Mouse (Mus musculus) brain, embryonic 14.5 days (tissue): ENCODE data around the gene Hoxc8. TPM values are rescaled to one million over a fixed set of nuclear protein-coding genes. Genes with fewer than 3 reads are reported as not detected.

Experiments used
- DNase-seq: peaks from one replicate; pipeline ENCODE4 v3.0.0-alpha.2; 2011; ENCODE audit warnings: low read depth
- CTCF ChIP-seq: fragments of 200-500 bp; IDR thresholded peaks from 2 replicates; pipeline ENCODE4 v1.5.1; 2012; ENCODE audit warnings: inconsistent platforms, mild to moderate bottlenecking, moderate library complexity, borderline replicate concordance; ENCODE audit not compliant: insufficient read depth, insufficient read length; ENCODE audit errors: extremely low read depth
- POLR2A ChIP-seq: fragments of 200-500 bp; IDR thresholded peaks from 2 replicates; pipeline ENCODE4 v1.6.1; 2012; ENCODE audit warnings: mild to moderate bottlenecking, inconsistent platforms, borderline replicate concordance; ENCODE audit not compliant: poor library complexity, insufficient read depth, insufficient read length, severe bottlenecking; ENCODE audit errors: extremely low read depth
- polyA plus RNA-seq: library from polyadenylated mRNA; depleted of rRNA; stranded (reverse); fragments of >200 nt; gene quantifications from 2 replicates; pipeline ENCODE4 v1.2.3, GENCODE M21; 2012

Gene Hoxc8
- polyA plus RNA-seq, 1 experiment, result not detected

- TF ChIP-seq POLR2A, result no peak
- TF ChIP-seq CTCF, result no peak
- DNase-seq, result no peak
Measured at GRCm38 (mm10) chr15:102977423-102977974, 12.9 kb upstream of the Hoxc8 start.

- TF ChIP-seq CTCF (no peak), POLR2A (no peak)
Measured at GRCm38 (mm10) chr15:102978615-102979515, 11.5 kb upstream of the Hoxc8 start.

GRCm38 (mm10) chr15:102979936-102980335 is 10.5 kb upstream of the Hoxc8 start:
- TF ChIP-seq CTCF, result no peak
- TF ChIP-seq POLR2A, result no peak
- DNase-seq, result no peak

More at GRCm38 (mm10) chr15:102978615-102979515, 11.5 kb upstream of the Hoxc8 start:
- DNase-seq, result no peak

GRCm38 (mm10) chr15:102980352-102980751 is 10.1 kb upstream of the Hoxc8 start:
- TF ChIP-seq CTCF, result no peak
- TF ChIP-seq POLR2A, result no peak
- no peak for DNase-seq

GRCm38 (mm10) chr15:102980912-102981311 is 9.5 kb upstream of the Hoxc8 start:
- no peak for TF ChIP-seq POLR2A
- TF ChIP-seq CTCF, result no peak

GRCm38 (mm10) chr15:102981379-102982288 is 8.8 kb upstream of the Hoxc8 start:
- no peak for DNase-seq
- no peak for TF ChIP-seq POLR2A
- no peak for TF ChIP-seq CTCF

More at GRCm38 (mm10) chr15:102980912-102981311, 9.5 kb upstream of the Hoxc8 start:
- no peak for DNase-seq

- TF ChIP-seq POLR2A (no peak), CTCF (no peak)
- no peak for DNase-seq
Measured at GRCm38 (mm10) chr15:102983716-102984115, 6.7 kb upstream of the Hoxc8 start.

- TF ChIP-seq CTCF (no peak), POLR2A (no peak)
- DNase-seq, result no peak
Measured at GRCm38 (mm10) chr15:102984521-102984920, 5.9 kb upstream of the Hoxc8 start.

- DNase-seq, result no peak
- no peak for TF ChIP-seq CTCF
- TF ChIP-seq POLR2A, result no peak
Measured at GRCm38 (mm10) chr15:102984925-102985324, 5.5 kb upstream of the Hoxc8 start.

GRCm38 (mm10) chr15:102987124-102987833 is 3.1 kb upstream of the Hoxc8 start:
- TF ChIP-seq POLR2A (no peak), CTCF (peak; percentile 94)
- DNase-seq, result peak; percentile 90

- DNase-seq, result no peak
- TF ChIP-seq CTCF (no peak), POLR2A (no peak)
Measured at GRCm38 (mm10) chr15:102988078-102988477, 2.3 kb upstream of the Hoxc8 start.

GRCm38 (mm10) chr15:102991782-102992181 is 1.4 kb downstream of the Hoxc8 start:
- DNase-seq, result no peak
- TF ChIP-seq POLR2A, result no peak
- no peak for TF ChIP-seq CTCF
